Mouse (Mus musculus): ENCODE measurements at regions not wholly inside any gene's neighbourhood (a gene's known extent, or its start where the extent isn't known, plus 50 kb on each side); places are given as distances from the start of the nearest gene placed in this dataset.

DNA sequence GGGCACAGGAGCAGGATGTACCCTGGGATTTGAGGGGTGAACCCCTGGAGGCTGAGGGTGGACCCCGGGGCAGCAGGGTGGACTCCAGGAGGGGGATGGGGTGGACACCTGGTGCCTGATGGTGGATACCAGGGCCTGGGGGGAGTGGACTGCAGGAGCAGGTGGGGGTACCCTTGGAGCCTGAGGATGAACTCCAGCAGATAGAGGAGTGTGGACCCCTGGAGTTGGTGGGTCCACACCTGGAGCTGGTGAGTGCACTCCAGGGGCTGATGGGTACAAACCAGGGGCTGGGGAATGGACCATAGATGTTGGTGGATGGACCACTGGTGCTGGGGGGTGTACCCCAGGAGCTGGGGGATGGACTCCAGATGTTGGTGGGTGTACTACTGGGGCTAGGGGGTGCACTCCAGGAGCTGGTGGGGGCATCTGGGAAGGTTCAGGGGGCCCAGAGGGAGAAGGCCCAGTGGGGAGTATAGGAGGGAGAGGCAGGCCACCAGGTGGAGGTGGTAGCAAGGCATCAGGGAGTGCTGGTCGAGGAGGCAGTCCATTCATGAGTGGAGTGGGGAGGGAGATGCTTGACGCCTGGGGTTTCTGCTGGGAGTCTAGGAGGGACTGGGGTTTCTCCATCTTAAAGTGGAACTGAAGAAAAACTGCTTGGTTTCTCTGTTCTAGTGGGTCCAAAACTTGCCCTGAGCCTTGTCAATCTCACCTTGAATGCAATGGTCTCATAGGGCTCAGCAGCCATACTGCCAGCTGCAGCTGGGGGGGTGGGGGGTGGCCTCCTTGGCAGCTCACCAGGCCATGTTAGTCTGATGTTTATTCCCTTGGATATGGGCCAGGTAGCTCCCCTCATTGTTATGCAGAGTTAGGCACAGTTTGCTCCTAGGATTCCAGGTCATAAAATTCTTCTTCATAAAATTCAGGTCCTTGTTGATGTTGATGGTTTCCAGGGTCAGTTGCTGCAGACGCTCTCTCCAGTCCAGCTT is 183.0 kb upstream of the Ell2 start:
- 70% methylated on average over 4 of the region's 4 CpGs for WGBS
- Histone ChIP-seq H3K27me3 (ENCODE audit: control insufficient read depth, insufficient read depth, low read length) (no peaks in the 10 kb centered on the region), H3K4me3 (ENCODE audit: low read depth, low read length) (no peak overlapping the region), H3K4me2 (ENCODE audit: low read depth, severe bottlenecking) (no peak overlapping the region), H3K4me1 (ENCODE audit: control insufficient read depth, insufficient read depth, low read length) (no peaks in the 10 kb centered on the region), H3K27ac (replicated peaks; ENCODE audit: low read depth, low read length) (no peak overlapping the region), H3K9ac (ENCODE audit: low read length) (no peak overlapping the region), H3K9me3 (ENCODE audit: control insufficient read depth, low read length) (no peaks in the 10 kb centered on the region), H3K36me3 (ENCODE audit: control insufficient read depth, insufficient read depth, low read length) (no peaks in the 10 kb centered on the region)
- 0 out of 2 replicates have a peak, but pooled peaks have one; percentile 51 for ATAC-seq (ENCODE audit: insufficient number of reproducible peaks, low FRiP score, low TSS enrichment, low read depth)
- DNase-seq (ENCODE audit: low spot score): no peak

DNA sequence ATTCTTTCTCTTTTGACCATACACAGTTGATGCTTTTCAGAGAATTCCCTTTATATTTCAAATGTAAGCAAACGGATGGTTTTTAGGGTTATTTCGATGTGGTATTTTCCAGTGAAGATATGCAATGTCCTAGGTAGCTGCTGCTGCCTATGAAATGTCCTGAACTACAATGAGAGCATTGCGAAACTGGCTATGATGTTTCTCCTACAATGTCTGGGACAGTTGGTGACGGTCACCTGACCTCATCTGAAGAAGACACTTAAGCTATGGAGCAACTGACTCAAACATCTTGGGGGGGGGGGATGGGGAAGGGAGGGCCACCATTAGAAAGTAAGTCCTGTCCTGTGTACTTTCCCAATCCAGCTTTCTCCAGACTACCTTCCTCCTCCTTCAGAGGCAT is 182.1 kb upstream of the Ell2 start:
- Histone ChIP-seq H3K4me1 (ENCODE audit: control insufficient read depth, insufficient read depth, low read length) (no peaks in the 10 kb centered on the region), H3K4me3 (ENCODE audit: low read depth, low read length) (no peak overlapping the region), H3K9me3 (ENCODE audit: control insufficient read depth, low read length) (no peaks in the 10 kb centered on the region), H3K27me3 (ENCODE audit: control insufficient read depth, insufficient read depth, low read length) (no peaks in the 10 kb centered on the region), H3K36me3 (ENCODE audit: control insufficient read depth, insufficient read depth, low read length) (no peaks in the 10 kb centered on the region), H3K9ac (ENCODE audit: low read length) (no peak overlapping the region), H3K4me2 (ENCODE audit: low read depth, severe bottlenecking) (no peak overlapping the region), H3K27ac (replicated peaks; ENCODE audit: low read depth, low read length) (no peak overlapping the region)
- ATAC-seq (ENCODE audit: insufficient number of reproducible peaks, low FRiP score, low TSS enrichment, low read depth) (no peak), DNase-seq (ENCODE audit: low spot score) (no peak)
- 97% methylated on average over 4 of the region's 4 CpGs for WGBS

DNA sequence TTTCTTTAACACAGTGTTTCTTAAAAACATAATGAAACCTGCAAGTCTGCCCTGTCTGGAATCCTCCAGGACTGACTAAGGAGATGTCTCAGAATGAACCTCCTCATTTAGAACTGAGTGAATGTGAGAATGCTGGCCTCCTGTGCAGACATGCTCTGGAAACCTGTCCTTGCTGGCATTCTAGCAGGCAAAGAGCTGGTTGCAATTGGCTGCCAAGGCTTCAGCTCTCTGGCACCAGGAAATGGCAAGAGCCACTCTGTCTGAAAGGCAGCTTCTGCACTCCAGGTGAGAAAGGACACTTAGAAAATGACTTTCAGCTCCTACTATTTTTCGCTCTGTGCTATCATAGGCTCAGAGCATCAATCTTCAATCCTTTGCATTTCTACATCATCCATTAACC is 175.0 kb upstream of the Ell2 start:
- H3K27ac ChIP-seq (replicated peaks; ENCODE audit: low read depth, low read length): no peak overlapping the region
- no peaks in the 10 kb centered on the region for H3K4me1 ChIP-seq (ENCODE audit: control insufficient read depth, insufficient read depth, low read length)
- 86% methylated on average over 1 of the region's 1 CpGs for WGBS
- H3K27me3 ChIP-seq (ENCODE audit: control insufficient read depth, insufficient read depth, low read length): no peaks in the 10 kb centered on the region
- no peak overlapping the region for H3K9ac ChIP-seq (ENCODE audit: low read length)
- H3K4me2 ChIP-seq (ENCODE audit: low read depth, severe bottlenecking): no peak overlapping the region
- no peak for ATAC-seq (ENCODE audit: insufficient number of reproducible peaks, low FRiP score, low TSS enrichment, low read depth)
- H3K9me3 ChIP-seq (ENCODE audit: control insufficient read depth, low read length): no peaks in the 10 kb centered on the region
- DNase-seq (ENCODE audit: low spot score): no peak
- no peaks in the 10 kb centered on the region for H3K36me3 ChIP-seq (ENCODE audit: control insufficient read depth, insufficient read depth, low read length)
- no peak overlapping the region for H3K4me3 ChIP-seq (ENCODE audit: low read depth, low read length)

DNA sequence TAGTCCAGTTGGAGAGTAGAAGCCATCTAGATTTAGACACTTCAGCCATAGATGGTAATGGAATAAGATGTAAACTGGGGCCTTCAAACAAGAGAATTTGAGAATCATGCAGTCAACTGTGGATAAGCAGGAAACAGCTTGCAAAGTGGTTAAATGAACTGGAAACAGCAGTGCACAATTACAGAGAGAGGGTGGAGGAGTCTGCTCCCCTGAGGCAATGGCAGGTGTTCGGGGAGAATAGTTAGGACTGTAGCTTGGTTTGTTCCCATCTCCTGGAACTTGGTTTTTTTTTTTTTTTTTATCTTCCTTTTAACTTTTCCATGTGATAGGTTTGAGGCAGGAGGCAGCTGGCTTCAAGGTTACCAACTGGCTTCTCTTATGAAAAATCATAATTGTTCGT is 165.1 kb upstream of the Ell2 start:
- 84% methylated on average over 2 of the region's 2 CpGs for WGBS
- no peaks in the 10 kb centered on the region for H3K4me1 ChIP-seq (ENCODE audit: control insufficient read depth, insufficient read depth, low read length)
- no peak overlapping the region for H3K4me3 ChIP-seq (ENCODE audit: low read depth, low read length)
- H3K9ac ChIP-seq (ENCODE audit: low read length): no peak overlapping the region
- H3K4me2 ChIP-seq (ENCODE audit: low read depth, severe bottlenecking): no peak overlapping the region
- H3K27ac ChIP-seq (replicated peaks; ENCODE audit: low read depth, low read length): no peak overlapping the region
- no peaks in the 10 kb centered on the region for H3K9me3 ChIP-seq (ENCODE audit: control insufficient read depth, low read length)
- no peak for ATAC-seq (ENCODE audit: insufficient number of reproducible peaks, low FRiP score, low TSS enrichment, low read depth)
- no peak for DNase-seq (ENCODE audit: low spot score)
- H3K36me3 ChIP-seq (ENCODE audit: control insufficient read depth, insufficient read depth, low read length): no peaks in the 10 kb centered on the region
- no peaks in the 10 kb centered on the region for H3K27me3 ChIP-seq (ENCODE audit: control insufficient read depth, insufficient read depth, low read length)

DNA sequence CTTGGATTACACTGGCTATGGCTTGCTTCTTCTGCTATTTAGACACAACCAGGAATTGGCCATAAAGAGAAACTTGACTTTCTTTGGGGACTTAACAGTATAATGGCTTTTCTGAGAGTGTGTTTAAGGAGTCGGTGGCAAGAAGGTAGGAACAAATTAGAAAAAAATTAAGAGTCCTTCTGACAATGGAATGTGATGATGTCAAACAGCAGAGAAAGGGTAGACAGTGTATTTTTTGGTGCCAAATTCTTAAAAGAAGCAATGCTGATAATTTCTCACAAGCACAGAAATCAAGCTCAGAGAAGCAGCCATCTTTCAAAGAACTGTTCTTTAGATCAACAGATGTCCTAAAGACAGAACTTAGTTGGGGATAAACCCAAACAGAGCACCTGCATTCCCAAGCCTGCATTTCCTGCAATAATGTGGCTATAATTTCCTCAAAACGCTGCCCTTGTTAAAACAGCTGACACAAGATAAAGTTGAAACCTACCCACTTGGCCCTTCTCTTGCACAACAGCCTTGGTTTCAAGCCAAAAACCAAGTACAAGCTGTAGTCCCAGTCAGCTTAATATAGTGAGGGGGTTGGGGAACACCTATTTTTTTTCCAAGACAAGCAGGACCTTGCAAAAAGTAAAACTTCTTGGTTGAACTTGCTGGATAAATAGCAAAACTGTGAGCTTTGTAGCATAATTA is 164.2 kb upstream of the Ell2 start:
- H3K4me3 ChIP-seq (ENCODE audit: low read depth, low read length): no peak overlapping the region
- no peaks in the 10 kb centered on the region for H3K27me3 ChIP-seq (ENCODE audit: control insufficient read depth, insufficient read depth, low read length)
- WGBS: 68% methylated on average over 2 of the region's 2 CpGs
- ATAC-seq (ENCODE audit: insufficient number of reproducible peaks, low FRiP score, low TSS enrichment, low read depth) (no peak), DNase-seq (ENCODE audit: low spot score) (no peak)
- H3K27ac ChIP-seq (replicated peaks; ENCODE audit: low read depth, low read length): no peak overlapping the region
- no peaks in the 10 kb centered on the region for H3K36me3 ChIP-seq (ENCODE audit: control insufficient read depth, insufficient read depth, low read length)
- no peaks in the 10 kb centered on the region for H3K9me3 ChIP-seq (ENCODE audit: control insufficient read depth, low read length)
- no peak overlapping the region for H3K4me2 ChIP-seq (ENCODE audit: low read depth, severe bottlenecking)
- H3K4me1 ChIP-seq (ENCODE audit: control insufficient read depth, insufficient read depth, low read length): no peaks in the 10 kb centered on the region
- H3K9ac ChIP-seq (ENCODE audit: low read length): no peak overlapping the region

DNA sequence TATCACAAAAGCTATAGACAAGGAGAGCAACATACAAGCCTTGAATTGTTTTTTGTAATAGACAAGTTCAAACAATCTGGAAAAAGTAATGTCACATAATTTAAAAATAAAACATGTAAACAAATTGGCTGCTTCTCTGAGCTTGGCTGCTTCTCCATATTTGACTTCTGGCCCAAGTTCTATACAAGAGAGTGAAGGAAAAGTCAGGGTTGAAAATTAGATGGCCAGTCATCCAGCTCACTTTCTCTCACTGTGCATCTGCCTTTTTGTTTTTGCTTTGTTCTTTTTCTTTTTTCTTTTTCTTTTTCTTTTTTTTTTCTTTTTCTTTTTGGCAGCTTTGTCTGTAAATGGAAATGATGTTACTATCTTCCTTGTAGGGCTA is 163.6 kb upstream of the Ell2 start:
- H3K27me3 ChIP-seq (ENCODE audit: control insufficient read depth, insufficient read depth, low read length): no peaks in the 10 kb centered on the region
- no peak overlapping the region for H3K9ac ChIP-seq (ENCODE audit: low read length)
- H3K4me2 ChIP-seq (ENCODE audit: low read depth, severe bottlenecking): no peak overlapping the region
- DNase-seq (ENCODE audit: low spot score) (no peak), ATAC-seq (ENCODE audit: insufficient number of reproducible peaks, low FRiP score, low TSS enrichment, low read depth) (no peak)
- H3K27ac ChIP-seq (replicated peaks; ENCODE audit: low read depth, low read length): no peak overlapping the region
- no peaks in the 10 kb centered on the region for H3K9me3 ChIP-seq (ENCODE audit: control insufficient read depth, low read length)
- no peak overlapping the region for H3K4me3 ChIP-seq (ENCODE audit: low read depth, low read length)
- H3K36me3 ChIP-seq (ENCODE audit: control insufficient read depth, insufficient read depth, low read length): no peaks in the 10 kb centered on the region
- no peaks in the 10 kb centered on the region for H3K4me1 ChIP-seq (ENCODE audit: control insufficient read depth, insufficient read depth, low read length)

DNA sequence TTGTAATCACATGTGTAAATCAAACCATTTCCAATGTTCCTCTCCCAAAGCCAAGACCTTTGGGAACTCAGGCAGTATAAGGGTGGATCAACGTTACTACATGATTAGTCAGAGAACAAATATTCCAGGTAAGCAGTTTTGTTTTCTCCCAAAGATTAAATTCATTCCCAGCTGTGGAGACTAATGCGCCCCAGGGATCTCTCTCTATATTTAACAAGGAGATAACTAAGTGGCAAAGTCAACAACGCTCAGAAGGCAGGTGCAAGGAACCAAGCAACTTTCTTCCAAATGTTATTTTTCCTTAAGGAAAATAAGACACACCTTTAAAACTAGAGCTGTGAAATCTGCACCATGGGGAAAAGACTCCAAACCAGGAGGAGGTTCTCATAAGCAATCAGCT is 163.0 kb upstream of the Ell2 start:
- Histone ChIP-seq H3K4me3 (ENCODE audit: low read depth, low read length) (no peak overlapping the region), H3K4me2 (ENCODE audit: low read depth, severe bottlenecking) (no peak overlapping the region), H3K9ac (ENCODE audit: low read length) (no peak overlapping the region), H3K27ac (replicated peaks; ENCODE audit: low read depth, low read length) (no peak overlapping the region), H3K27me3 (ENCODE audit: control insufficient read depth, insufficient read depth, low read length) (no peaks in the 10 kb centered on the region), H3K36me3 (ENCODE audit: control insufficient read depth, insufficient read depth, low read length) (no peaks in the 10 kb centered on the region), H3K4me1 (ENCODE audit: control insufficient read depth, insufficient read depth, low read length) (no peaks in the 10 kb centered on the region), H3K9me3 (ENCODE audit: control insufficient read depth, low read length) (no peaks in the 10 kb centered on the region)
- no peak for DNase-seq (ENCODE audit: low spot score)
- no peak for ATAC-seq (ENCODE audit: insufficient number of reproducible peaks, low FRiP score, low TSS enrichment, low read depth)
- 83% methylated on average over 3 of the region's 3 CpGs for WGBS

DNA sequence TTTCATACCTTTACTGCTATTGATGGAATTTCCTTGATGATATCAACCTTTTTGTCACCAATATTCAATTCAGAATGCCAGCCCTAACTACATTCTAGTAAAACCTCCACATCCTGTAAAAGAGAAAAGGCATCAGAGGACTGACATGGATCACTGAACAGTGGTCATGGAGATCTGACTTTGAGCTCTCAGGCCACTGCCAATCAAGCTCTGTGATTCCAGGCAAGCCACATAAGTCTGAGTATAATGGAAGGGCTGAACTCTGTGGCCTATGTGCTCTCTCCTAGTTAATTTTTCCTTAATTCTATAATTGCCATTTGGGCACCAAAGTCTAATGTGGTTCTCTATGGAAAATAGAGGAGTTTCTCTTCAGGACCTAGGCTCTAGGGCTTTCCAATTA is 161.8 kb upstream of the Ell2 start:
- Histone ChIP-seq H3K36me3 (ENCODE audit: control insufficient read depth, insufficient read depth, low read length) (no peaks in the 10 kb centered on the region), H3K27me3 (ENCODE audit: control insufficient read depth, insufficient read depth, low read length) (no peaks in the 10 kb centered on the region), H3K9me3 (ENCODE audit: control insufficient read depth, low read length) (no peaks in the 10 kb centered on the region), H3K4me2 (ENCODE audit: low read depth, severe bottlenecking) (no peak overlapping the region), H3K4me1 (ENCODE audit: control insufficient read depth, insufficient read depth, low read length) (no peaks in the 10 kb centered on the region), H3K27ac (replicated peaks; ENCODE audit: low read depth, low read length) (no peak overlapping the region), H3K9ac (ENCODE audit: low read length) (no peak overlapping the region), H3K4me3 (ENCODE audit: low read depth, low read length) (no peak overlapping the region)
- no peak for DNase-seq (ENCODE audit: low spot score)
- ATAC-seq (ENCODE audit: insufficient number of reproducible peaks, low FRiP score, low TSS enrichment, low read depth): no peak

Measured in limb, embryonic 11.5 days (tissue).